ENCODE assay signal across 10 mouse cellular contexts in genomic region chr10:80331636-80332524, GRCm38 (mm10). TPM values are rescaled to one million over a fixed set of nuclear protein-coding genes. Genes with fewer than 3 reads are reported as not detected.
A peak's percentile ranks its signal among the peaks of the same experiment; 100 is the strongest.
DNase-seq lines count a peak whose midpoint lies in the region; ATAC-seq and TF ChIP-seq lines count a peak whose summit lies in the region.
"Had no signal": no experiment of that assay in that cellular context is flagged by ENCODE, and none has a peak within 500 bp of the region (broad histone marks: within the 10 kb centered on the region; RNA-seq: fewer than 3 reads in every experiment).

No protein-coding gene starts in this region.

- intact Hi-C loops in heart, adult 2 months (cut with DNase I) = no loop called here

- 39% methylated on average over 10 of the region's 10 CpGs for WGBS in heart, embryonic 13.5 days
- WGBS in heart, adult 2 months = 64% methylated on average over 10 of the region's 10 CpGs
- 50% methylated on average over 10 of the region's 10 CpGs for WGBS in stomach, embryonic 14.5 days
- WGBS in stomach, postnatal 0 days = 48% methylated on average over 10 of the region's 10 CpGs
- WGBS in liver, adult 2 months = 12% methylated on average over 10 of the region's 10 CpGs

- peaks cover 69% of the 10 kb centered on the region for H3K27me3 ChIP-seq in heart, embryonic 13.5 days (replicated peaks)
- H3K27me3 ChIP-seq in heart, adult 2 months (ENCODE audit: control insufficient read depth, insufficient read depth, low read length) = no peaks in the 10 kb centered on the region
- no peaks in the 10 kb centered on the region for H3K27me3 ChIP-seq in stomach, embryonic 14.5 days (ENCODE audit: control insufficient read depth, insufficient read depth, low read length)
- H3K27me3 ChIP-seq in stomach, postnatal 0 days (ENCODE audit: control insufficient read depth, insufficient read depth, low read length) = no peaks in the 10 kb centered on the region
- H3K27me3 ChIP-seq in liver, adult 2 months (ENCODE audit: control insufficient read depth, insufficient read depth, low read length) = no peaks in the 10 kb centered on the region

- no peak for ATAC-seq in heart, embryonic 13.5 days (ENCODE audit: extremely low read depth, insufficient number of reproducible peaks, low FRiP score, low TSS enrichment)
- no peak for ATAC-seq in stomach, embryonic 14.5 days (ENCODE audit: insufficient number of reproducible peaks, insufficient read depth, low FRiP score, low read depth)
- no peak for ATAC-seq in stomach, postnatal 0 days (ENCODE audit: low FRiP score, low TSS enrichment)

- no peaks in the 10 kb centered on the region for H3K36me3 ChIP-seq in heart, embryonic 13.5 days
- no peaks in the 10 kb centered on the region for H3K36me3 ChIP-seq in heart, adult 2 months (ENCODE audit: control insufficient read depth, insufficient read depth, low read length)
- H3K36me3 ChIP-seq in stomach, embryonic 14.5 days (ENCODE audit: control insufficient read depth, insufficient read depth, low read length) = no peaks in the 10 kb centered on the region
- no peaks in the 10 kb centered on the region for H3K36me3 ChIP-seq in stomach, postnatal 0 days (ENCODE audit: control insufficient read depth, insufficient read depth, low read length)
- peaks cover 19% of the 10 kb centered on the region; the same call in 1 of the 2 replicates for H3K36me3 ChIP-seq in liver, adult 2 months (ENCODE audit: control insufficient read depth, insufficient read depth, low read length)
- H3K36me3 ChIP-seq: limb, embryonic 15.5 days; neural tube, embryonic 13.5 days had no signal

- 0 out of 2 replicates have a peak overlapping the region, but pooled peaks have one; percentile 20 for H3K9ac ChIP-seq in heart, embryonic 13.5 days
- H3K9ac ChIP-seq in heart, adult 2 months (ENCODE audit: low read depth, low read length) = no peak overlapping the region
- H3K9ac ChIP-seq in stomach, embryonic 14.5 days (replicated peaks; ENCODE audit: low read depth, low read length) = no peak overlapping the region
- no peak overlapping the region for H3K9ac ChIP-seq in stomach, postnatal 0 days (ENCODE audit: low read length)
- H3K9ac ChIP-seq in liver, adult 2 months (ENCODE audit: low read depth, low read length) = peak overlapping the region; percentile 93
- H3K9ac ChIP-seq: limb, embryonic 15.5 days; neural tube, embryonic 13.5 days had no signal

- no peak overlapping the region for H3K27ac ChIP-seq in heart, embryonic 13.5 days (replicated peaks)
- H3K27ac ChIP-seq in heart, adult 2 months = no peak overlapping the region
- peak overlapping the region; percentile 0; the same call in 1 of the 2 replicates for H3K27ac ChIP-seq in stomach, embryonic 14.5 days (ENCODE audit: low read length)
- no peak overlapping the region for H3K27ac ChIP-seq in stomach, postnatal 0 days (replicated peaks)
- H3K27ac ChIP-seq in liver, adult 2 months (replicated peaks; ENCODE audit: insufficient read depth, low read depth, low read length) = peak overlapping the region; percentile 99
- H3K27ac ChIP-seq: limb, embryonic 15.5 days; neural tube, embryonic 13.5 days had no signal

- no peak for TF ChIP-seq EP300 in heart, adult 2 months (IDR thresholded peaks at IDR 0.05; ENCODE audit: insufficient read depth, low read depth, low read length)
- TF ChIP-seq EP300 in stomach, postnatal 0 days (optimal IDR thresholded peaks at IDR 0.05) = no peak

- H3K9me3 ChIP-seq in heart, embryonic 13.5 days = no peaks in the 10 kb centered on the region
- no peaks in the 10 kb centered on the region for H3K9me3 ChIP-seq in stomach, embryonic 14.5 days (ENCODE audit: control insufficient read depth, low read depth, low read length)
- no peaks in the 10 kb centered on the region for H3K9me3 ChIP-seq in stomach, postnatal 0 days (ENCODE audit: control insufficient read depth, low read length)
- H3K9me3 ChIP-seq: limb, embryonic 15.5 days; neural tube, embryonic 13.5 days had no signal

- no peak overlapping the region for H3K4me3 ChIP-seq in heart, embryonic 13.5 days
- H3K4me3 ChIP-seq in heart, adult 2 months = no peak overlapping the region
- no peak overlapping the region for H3K4me3 ChIP-seq in stomach, embryonic 14.5 days (ENCODE audit: low read depth, low read length)
- no peak overlapping the region for H3K4me3 ChIP-seq in stomach, postnatal 0 days (ENCODE audit: low read depth, low read length)
- H3K4me3 ChIP-seq in liver, adult 2 months (ENCODE audit: insufficient read depth, low read depth, low read length) = peak overlapping the region; percentile 88

- DNase-seq in heart, adult 2 months = no peak
- no peak for DNase-seq in stomach, postnatal 0 days (ENCODE audit: low spot score)
- DNase-seq in liver, adult 2 months (ENCODE audit: extremely low read depth, low read depth, low spot score) = peak; percentile 97
- DNase-seq in yolk sac, embryonic 10.5 days (ENCODE audit: low spot score) = peak; percentile 91
- DNase-seq in embryo, embryonic 10.5 days (ENCODE audit: low spot score) = no peak
- DNase-seq in gastrocnemius, postnatal 4 days (ENCODE audit: low spot score in 2 of 2) = no peak

- TF ChIP-seq POLR2A in heart, adult 2 months (IDR thresholded peaks at IDR 0.05; ENCODE audit: insufficient read depth, low read depth, low read length) = no peak
- TF ChIP-seq POLR2A in liver, adult 2 months (IDR thresholded peaks at IDR 0.05; ENCODE audit: extremely low read depth, insufficient read depth, low read length) = peak; percentile 42; the same call in 1 of the 2 replicates

- H3K4me2 ChIP-seq in heart, embryonic 13.5 days = peak overlapping the region; percentile 95
- H3K4me2 ChIP-seq in stomach, embryonic 14.5 days (replicated peaks; ENCODE audit: low read depth, low read length) = peak overlapping the region; percentile 95; the same call in 1 of the 2 replicates
- H3K4me2 ChIP-seq in stomach, postnatal 0 days (replicated peaks; ENCODE audit: low read depth) = no peak overlapping the region

- peaks cover 22% of the 10 kb centered on the region for H3K4me1 ChIP-seq in heart, embryonic 13.5 days
- no peaks in the 10 kb centered on the region for H3K4me1 ChIP-seq in heart, adult 2 months (ENCODE audit: control insufficient read depth, insufficient read depth, low read length)
- peaks cover 17% of the 10 kb centered on the region; the same call in 1 of the 2 replicates for H3K4me1 ChIP-seq in stomach, embryonic 14.5 days (ENCODE audit: control insufficient read depth, insufficient read depth, low read length)
- peaks cover 9% of the 10 kb centered on the region; the same call in 1 of the 2 replicates for H3K4me1 ChIP-seq in stomach, postnatal 0 days (replicated peaks; ENCODE audit: control insufficient read depth, insufficient read depth)
- H3K4me1 ChIP-seq in liver, adult 2 months (ENCODE audit: control insufficient read depth, insufficient read depth, low read length) = peaks cover 13% of the 10 kb centered on the region; the same call in 1 of the 2 replicates

- no peaks in the 10 kb centered on the region for H3K79me2 ChIP-seq in heart, adult 2 months (replicated peaks; ENCODE audit: control insufficient read depth, insufficient read depth, low read length)
- H3K79me2 ChIP-seq in liver, adult 2 months (ENCODE audit: control insufficient read depth, insufficient read depth, low read length) = peaks cover 4% of the 10 kb centered on the region; the same call in 1 of the 2 replicates

- no peak for TF ChIP-seq CTCF in heart, adult 2 months (IDR thresholded peaks at IDR 0.05)
- no peak for TF ChIP-seq CTCF in stomach, postnatal 0 days (IDR thresholded peaks at IDR 0.05; ENCODE audit: low read depth)
- TF ChIP-seq CTCF in liver, adult 2 months (IDR thresholded peaks at IDR 0.05; ENCODE audit: low read depth, low read length) = no peak

RNA-seq across cellular contexts. Expression of gene Reep6, which starts 2.1 kb away (rescaled TPM):
- 2.6 and 4.4 TPM in 2 replicates for polyA plus RNA-seq in heart, embryonic 13.5 days (2015; fragmentation: Nextera tagmentation; extraction: Ambion mirVana)
- 1 to 10 TPM; 2.8 to 3.6 TPM for total RNA-seq in heart, adult 2 months (2021)
- 2.9 and 4.1 TPM in 2 replicates for polyA plus RNA-seq in heart, adult 2 months (2012; rRNA removed)
- polyA plus RNA-seq in stomach, embryonic 14.5 days (2014; fragmentation: Nextera tagmentation; extraction: Ambion mirVana) = 18.0 and 18.5 TPM in 2 replicates
- 13.5 and 17.6 TPM in 2 replicates for polyA plus RNA-seq in stomach, postnatal 0 days (2015; fragmentation: Nextera tagmentation; extraction: Ambion mirVana)
- 112 and 185 TPM in 2 replicates for total RNA-seq in liver, adult 2 months (2014; rRNA removed)
- polyA plus RNA-seq in liver, adult 2 months (2012; rRNA removed) = 384 and 617 TPM in 2 replicates
- 1 to 10 TPM; 2.7 to 4.1 TPM for total RNA-seq in gastrocnemius, postnatal 4 days (2021)

RNA-seq across cellular contexts. Expression of gene Pcsk4, which starts 2.6 kb away (rescaled TPM):
- 1.8 and 2.1 TPM in 2 replicates for polyA plus RNA-seq in heart, embryonic 13.5 days (2015; fragmentation: Nextera tagmentation; extraction: Ambion mirVana)
- total RNA-seq in heart, adult 2 months (2021) = 1 to 10 TPM; 1.4 to 1.8 TPM
- 4.5 and 4.9 TPM in 2 replicates for polyA plus RNA-seq in heart, adult 2 months (2012; rRNA removed)
- polyA plus RNA-seq in stomach, embryonic 14.5 days (2014; fragmentation: Nextera tagmentation; extraction: Ambion mirVana) = 4.5 and 5.6 TPM in 2 replicates
- 2.2 and 2.3 TPM in 2 replicates for polyA plus RNA-seq in stomach, postnatal 0 days (2015; fragmentation: Nextera tagmentation; extraction: Ambion mirVana)
- 8.8 and 12.5 TPM in 2 replicates for total RNA-seq in liver, adult 2 months (2014; rRNA removed)
- 19.2 and 21.8 TPM in 2 replicates for polyA plus RNA-seq in liver, adult 2 months (2012; rRNA removed)
- total RNA-seq in gastrocnemius, postnatal 4 days (2021) = 1 to 10 TPM; 1.0 to 1.5 TPM

RNA-seq across cellular contexts. Expression of gene 2310011J03Rik, which starts 11.5 kb away (rescaled TPM):
- polyA plus RNA-seq in heart, embryonic 13.5 days (2015; fragmentation: Nextera tagmentation; extraction: Ambion mirVana) = 36.0 and 36.6 TPM in 2 replicates
- 10 to 100 TPM; 13.3 to 14.5 TPM for total RNA-seq in heart, adult 2 months (2021)
- 27.3 and 28.9 TPM in 2 replicates for polyA plus RNA-seq in heart, adult 2 months (2012; rRNA removed)
- 39.6 and 43.0 TPM in 2 replicates for polyA plus RNA-seq in stomach, embryonic 14.5 days (2014; fragmentation: Nextera tagmentation; extraction: Ambion mirVana)
- polyA plus RNA-seq in stomach, postnatal 0 days (2015; fragmentation: Nextera tagmentation; extraction: Ambion mirVana) = 50.3 and 51.2 TPM in 2 replicates
- 10.4 and 12.4 TPM in 2 replicates for total RNA-seq in liver, adult 2 months (2014; rRNA removed)
- 25.4 and 25.5 TPM in 2 replicates for polyA plus RNA-seq in liver, adult 2 months (2012; rRNA removed)
- 10 to 100 TPM; 16.7 to 17.6 TPM for total RNA-seq in gastrocnemius, postnatal 4 days (2021)

RNA-seq across cellular contexts. Expression of gene Adamtsl5, which starts 16.3 kb away (rescaled TPM):
- 6.5 and 8.3 TPM in 2 replicates for polyA plus RNA-seq in heart, embryonic 13.5 days (2015; fragmentation: Nextera tagmentation; extraction: Ambion mirVana)
- total RNA-seq in heart, adult 2 months (2021) = 10 to 100 TPM; 71.9 to 84.5 TPM
- 80.9 and 85.2 TPM in 2 replicates for polyA plus RNA-seq in heart, adult 2 months (2012; rRNA removed)
- 13.6 and 13.8 TPM in 2 replicates for polyA plus RNA-seq in stomach, embryonic 14.5 days (2014; fragmentation: Nextera tagmentation; extraction: Ambion mirVana)
- polyA plus RNA-seq in stomach, postnatal 0 days (2015; fragmentation: Nextera tagmentation; extraction: Ambion mirVana) = 12.2 and 12.8 TPM in 2 replicates
- 0.28 and 0.40 TPM in 2 replicates for total RNA-seq in liver, adult 2 months (2014; rRNA removed)
- 1.4 and 1.6 TPM in 2 replicates for polyA plus RNA-seq in liver, adult 2 months (2012; rRNA removed)
- 10 to 100 TPM; 15.5 to 16.5 TPM for total RNA-seq in gastrocnemius, postnatal 4 days (2021)

RNA-seq across cellular contexts. Expression of gene Plk5, which starts 24.4 kb away (rescaled TPM):
- not detected in 2 replicates for polyA plus RNA-seq in heart, embryonic 13.5 days (2015; fragmentation: Nextera tagmentation; extraction: Ambion mirVana)
- under 1 TPM; 0.50 to 0.63 TPM for total RNA-seq in heart, adult 2 months (2021)
- 2.0 and 2.7 TPM in 2 replicates for polyA plus RNA-seq in heart, adult 2 months (2012; rRNA removed)
- 0.30 and 0.62 TPM in 2 replicates for polyA plus RNA-seq in stomach, embryonic 14.5 days (2014; fragmentation: Nextera tagmentation; extraction: Ambion mirVana)
- 0.07 TPM in 2 replicates for polyA plus RNA-seq in stomach, postnatal 0 days (2015; fragmentation: Nextera tagmentation; extraction: Ambion mirVana)
- total RNA-seq in liver, adult 2 months (2014; rRNA removed) = 0.60 and 1.4 TPM in 2 replicates
- polyA plus RNA-seq in liver, adult 2 months (2012; rRNA removed) = 3.5 and 6.6 TPM in 2 replicates
- under 1 TPM in 1 of 2 experiments, not detected in 1; 0.34 TPM for total RNA-seq in gastrocnemius, postnatal 4 days (2021)

Comparison
In these comparisons a context has a peak if more than half of its experiments do, and no peak if none do; other contexts are left out.
1. H3K27ac ChIP-seq: peak in stomach, embryonic 14.5 days (single experiment) and liver, adult 2 months (single experiment); none in heart, embryonic 13.5 days (single experiment), heart, adult 2 months (single experiment) and stomach, postnatal 0 days (single experiment).
2. H3K9ac ChIP-seq: peak in heart, embryonic 13.5 days (single experiment) and liver, adult 2 months (single experiment); none in heart, adult 2 months (single experiment), stomach, embryonic 14.5 days (single experiment) and stomach, postnatal 0 days (single experiment).
3. DNase-seq: peak in liver, adult 2 months (single experiment) and yolk sac, embryonic 10.5 days (single experiment); none in heart, adult 2 months (0 of 2), stomach, postnatal 0 days (single experiment), embryo, embryonic 10.5 days (single experiment) and gastrocnemius, postnatal 4 days (0 of 2).
4. RNA of gene Reep6, which starts 2.1 kb away (polyA plus RNA-seq): 384 to 617 TPM in liver, adult 2 months; 18.0 to 18.5 TPM in stomach, embryonic 14.5 days, 13.5 to 17.6 TPM in stomach, postnatal 0 days, 2.9 to 4.1 TPM in heart, adult 2 months and 2.6 to 4.4 TPM in heart, embryonic 13.5 days; every median in the first group is over 10 times any median in the second.